Mouse (Mus musculus) megakaryocyte, embryonic 14.5 days (primary cell): ENCODE results near the gene Adprh.

Source experiments
- FLI1 ChIP-seq: IDR thresholded peaks from 2 replicates; pipeline ENCODE4 v1.6.1; 2012; ENCODE audit warnings: low read length, inconsistent platforms, mixed read lengths
- GATA1 ChIP-seq: IDR thresholded peaks from 3 replicates; pipeline ENCODE4 v1.6.1; 2012; ENCODE audit warnings: mixed read lengths, low read length, inconsistent platforms, borderline replicate concordance

GRCm38 (mm10) chr16:38451421-38452205 lies 890 bp downstream of the Adprh start:
- no peak for TF ChIP-seq GATA1
- TF ChIP-seq FLI1: no peak
